Mouse (Mus musculus) neural tube, embryonic 15.5 days (tissue): ENCODE measurements around the gene Egfem1. TPM values are rescaled to one million over a fixed set of nuclear protein-coding genes. Genes with fewer than 3 reads are reported as not detected.
A peak's percentile ranks its signal among the peaks of the same experiment; 100 is the strongest.

Experiments
- ATAC-seq: fragments of 200-750 bp; cut with Nextera tagmentation; 2 replicates; pipeline ENCODE4 v1.8.0; 2017; ENCODE audit warnings: mild to moderate bottlenecking, moderate TSS enrichment, moderate library complexity; ENCODE audit not compliant: low FRiP score
- H3K27ac ChIP-seq: fragments of 300-500 bp; sonication (generic); replicated peaks from 2 replicates; pipeline ENCODE4 v1.5.1; 2015; ENCODE audit warnings: mild to moderate bottlenecking, inconsistent platforms
- H3K27me3 ChIP-seq: fragments of 300-500 bp; sonication (generic); replicated peaks from 2 replicates; pipeline ENCODE4 v1.6.1; 2015; ENCODE audit warnings: inconsistent platforms
- H3K36me3 ChIP-seq: fragments of 300-500 bp; sonication (generic); 2 replicates; pipeline ENCODE4 v1.6.1; 2015; ENCODE audit warnings: inconsistent platforms
- H3K4me1 ChIP-seq: fragments of 300-500 bp; sonication (generic); 2 replicates; pipeline ENCODE4 v1.6.1; 2015; ENCODE audit warnings: inconsistent platforms
- H3K4me2 ChIP-seq: fragments of 300-500 bp; sonication (generic); 2 replicates; pipeline ENCODE4 v1.6.1; 2015; ENCODE audit warnings: inconsistent platforms, mild to moderate bottlenecking, moderate library complexity
- H3K4me3 ChIP-seq: fragments of 300-500 bp; sonication (generic); replicated peaks from 2 replicates; pipeline ENCODE4 v1.5.1; 2015; ENCODE audit warnings: mild to moderate bottlenecking, inconsistent platforms
- H3K9ac ChIP-seq: fragments of 300-500 bp; sonication (generic); replicated peaks from 2 replicates; pipeline ENCODE4 v1.6.1; 2015; ENCODE audit warnings: mild to moderate bottlenecking, inconsistent platforms
- H3K9me3 ChIP-seq: fragments of 300-500 bp; sonication (generic); replicated peaks from 2 replicates; pipeline ENCODE4 v1.6.1; 2016; ENCODE audit warnings: inconsistent platforms
- WGBS: fragments of 180-500 bp; shearing (Covaris S2); methylation state at CpG from one replicate; pipeline ENCODE4 v1.1.7; 2015; ENCODE audit warnings: mixed read lengths; 5-methylcytosine and 5-hydroxymethylcytosine counted together
- polyA plus RNA-seq: library from polyadenylated mRNA; unstranded; fragments of >200 nt; fragmentation: Nextera tagmentation; extraction: Ambion mirVana; gene quantifications from 2 replicates; pipeline ENCODE4 v1.2.1, GENCODE M21; 2015

Egfem1 gene
- polyA plus RNA-seq, 1 experiment from 2014 or later, result 5.1 TPM

DNA sequence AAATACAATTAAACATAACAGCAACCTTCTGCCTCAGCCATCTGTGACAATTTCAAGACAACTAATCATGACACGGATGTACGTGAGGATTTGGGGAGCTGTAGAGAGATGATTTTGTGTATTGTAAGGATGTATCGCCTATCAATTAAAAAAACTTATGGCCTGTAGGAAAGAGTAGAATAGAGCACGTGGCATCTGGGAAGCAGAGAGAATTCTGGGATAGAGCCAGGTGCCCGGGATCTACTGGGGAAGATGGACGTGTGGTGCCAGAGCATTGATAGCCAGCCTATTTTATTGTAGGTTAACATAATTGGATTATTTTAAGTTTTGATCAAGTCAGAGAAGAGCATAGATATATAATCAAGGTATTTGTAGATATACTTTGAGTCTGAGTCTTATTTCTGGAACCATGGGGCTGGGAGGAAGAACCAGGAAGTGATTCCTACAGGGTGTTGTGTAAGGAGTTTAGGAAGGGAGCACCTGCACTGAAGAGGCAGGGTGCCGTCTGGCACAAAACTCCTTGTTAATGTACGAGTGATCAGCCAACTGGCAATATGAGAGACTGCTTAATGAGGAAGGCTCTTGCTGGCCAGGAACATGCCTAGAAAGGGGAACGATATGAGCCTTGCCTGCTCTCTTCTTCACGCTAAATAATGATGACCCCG, 443.6 kb downstream of the Egfem1 start:
- Histone ChIP-seq H3K36me3 (no peaks in the 10 kb centered on the region), H3K4me3 (no peak overlapping the region), H3K27me3 (no peaks in the 10 kb centered on the region), H3K27ac (no peak overlapping the region), H3K9me3 (no peaks in the 10 kb centered on the region), H3K9ac (no peak overlapping the region), H3K4me2 (no peak overlapping the region), H3K4me1 (peaks cover 2% of the 10 kb centered on the region; the same call in 1 of the 2 replicates)
- 58% methylated on average over 11 of the region's 11 CpGs for WGBS
- no peak for ATAC-seq

DNA sequence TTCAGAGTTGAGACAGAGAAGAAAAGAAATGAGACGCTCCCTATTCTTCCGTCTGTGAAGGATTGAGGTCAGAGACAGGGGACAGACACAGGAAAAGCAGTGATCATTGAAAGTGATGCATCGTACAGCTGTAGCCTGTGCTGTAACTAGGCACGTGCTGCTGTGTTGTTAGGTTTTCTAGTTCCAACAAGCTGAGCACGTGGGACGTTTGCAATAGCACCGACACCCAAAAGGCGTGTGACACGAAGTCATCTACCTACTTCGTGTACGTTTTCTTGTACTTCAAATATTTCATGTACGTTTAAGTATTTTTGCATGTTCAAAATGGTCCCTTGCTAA, 444.1 kb downstream of the Egfem1 start:
- H3K9ac ChIP-seq, result no peak overlapping the region
- no peak overlapping the region for H3K4me2 ChIP-seq
- H3K9me3 ChIP-seq, result no peaks in the 10 kb centered on the region
- H3K4me1 ChIP-seq, result peaks cover 2% of the 10 kb centered on the region; the same call in 1 of the 2 replicates
- H3K27me3 ChIP-seq, result no peaks in the 10 kb centered on the region
- 69% methylated on average over 12 of the region's 12 CpGs for WGBS
- no peak overlapping the region for H3K4me3 ChIP-seq
- no peak overlapping the region for H3K27ac ChIP-seq
- ATAC-seq, result no peak; the same call in 1 of the 2 replicates
- H3K36me3 ChIP-seq, result no peaks in the 10 kb centered on the region

DNA sequence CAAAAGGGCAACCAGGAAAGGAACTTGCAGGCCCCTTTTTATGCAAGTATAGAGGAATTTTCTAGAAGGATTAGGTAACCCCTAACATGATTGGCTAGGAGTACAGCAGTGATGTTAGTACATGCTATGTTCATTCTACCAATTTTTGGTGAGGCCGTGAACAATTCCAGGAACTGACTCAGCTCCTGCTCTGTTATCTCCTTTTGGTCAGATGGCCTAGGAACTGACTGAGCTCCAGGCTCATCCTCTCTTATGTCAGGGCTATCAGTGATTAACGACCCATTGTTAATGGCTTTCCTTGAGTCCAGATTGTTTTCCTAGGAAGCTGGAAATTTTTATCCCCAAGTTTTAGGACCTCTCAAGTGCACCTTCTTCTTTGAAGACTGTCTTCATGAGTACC, 457.4 kb downstream of the Egfem1 start:
- Histone ChIP-seq H3K36me3 (no peaks in the 10 kb centered on the region), H3K27ac (no peak overlapping the region), H3K27me3 (no peaks in the 10 kb centered on the region), H3K4me3 (no peak overlapping the region), H3K9ac (no peak overlapping the region), H3K4me2 (no peak overlapping the region), H3K9me3 (no peaks in the 10 kb centered on the region), H3K4me1 (no peaks in the 10 kb centered on the region)
- 81% methylated on average over 2 of the region's 2 CpGs for WGBS
- ATAC-seq, result no peak

DNA sequence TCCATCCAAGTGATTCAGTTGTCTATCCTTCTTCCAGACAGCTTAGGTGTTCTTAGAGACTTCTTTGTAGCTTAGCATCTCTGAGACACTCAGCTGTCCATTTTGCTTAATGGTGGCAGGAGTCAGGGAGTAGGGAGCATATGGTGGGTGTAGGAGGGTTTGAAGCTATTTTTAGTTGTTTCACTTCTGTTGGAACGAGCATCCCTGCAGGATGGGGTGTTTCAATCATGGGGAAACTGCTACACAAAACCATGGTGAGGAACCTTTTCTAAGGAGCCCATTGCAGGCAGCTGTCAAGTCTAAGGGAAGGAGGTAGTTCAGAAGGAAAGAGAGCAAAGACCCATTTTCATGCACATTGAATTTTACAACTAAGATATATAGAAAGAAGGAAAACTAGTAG, 458.1 kb downstream of the Egfem1 start:
- H3K9me3 ChIP-seq, result no peaks in the 10 kb centered on the region
- no peak overlapping the region for H3K4me3 ChIP-seq
- H3K4me2 ChIP-seq, result no peak overlapping the region
- ATAC-seq, result no peak
- H3K4me1 ChIP-seq, result no peaks in the 10 kb centered on the region
- 35% methylated on average over 1 of the region's 1 CpGs for WGBS
- no peaks in the 10 kb centered on the region for H3K36me3 ChIP-seq
- no peak overlapping the region for H3K27ac ChIP-seq
- H3K9ac ChIP-seq, result no peak overlapping the region
- H3K27me3 ChIP-seq, result no peaks in the 10 kb centered on the region

DNA sequence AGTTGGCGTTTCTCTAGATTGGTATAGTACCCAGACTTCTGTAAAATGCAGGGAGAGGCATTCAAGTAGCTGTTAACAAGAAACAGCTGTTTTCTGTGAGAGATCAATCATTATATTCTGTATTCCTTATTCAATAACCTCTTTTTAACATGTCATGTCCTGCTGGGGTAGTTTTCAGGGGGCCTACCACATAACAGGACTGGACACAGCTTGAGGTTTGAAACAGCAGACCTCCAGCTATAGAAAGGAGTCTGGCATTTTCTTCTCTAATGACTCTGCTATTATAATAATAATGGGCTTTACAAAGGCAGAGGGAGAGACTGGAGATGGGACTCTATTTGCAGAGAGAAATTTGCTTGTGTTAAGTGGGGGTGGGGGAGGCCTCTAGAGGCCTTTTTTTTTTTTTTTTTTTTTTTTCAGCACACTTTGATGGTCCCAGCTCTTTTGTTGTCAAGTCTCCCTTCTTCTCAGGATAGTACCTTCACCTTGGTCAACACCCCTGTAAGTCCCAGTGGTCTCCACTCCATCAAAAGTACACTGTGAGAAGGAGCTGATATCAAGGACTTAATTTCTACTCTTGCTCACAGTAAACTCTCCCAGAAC, 459.8 kb downstream of the Egfem1 start:
- H3K27ac ChIP-seq, result no peak overlapping the region
- no peak overlapping the region for H3K4me2 ChIP-seq
- no peaks in the 10 kb centered on the region for H3K4me1 ChIP-seq
- H3K9me3 ChIP-seq, result no peaks in the 10 kb centered on the region
- no peaks in the 10 kb centered on the region for H3K27me3 ChIP-seq
- no peak overlapping the region for H3K9ac ChIP-seq
- no peak overlapping the region for H3K4me3 ChIP-seq
- WGBS, result 24% methylated on average over 1 of the region's 1 CpGs
- no peaks in the 10 kb centered on the region for H3K36me3 ChIP-seq
- no peak for ATAC-seq

DNA sequence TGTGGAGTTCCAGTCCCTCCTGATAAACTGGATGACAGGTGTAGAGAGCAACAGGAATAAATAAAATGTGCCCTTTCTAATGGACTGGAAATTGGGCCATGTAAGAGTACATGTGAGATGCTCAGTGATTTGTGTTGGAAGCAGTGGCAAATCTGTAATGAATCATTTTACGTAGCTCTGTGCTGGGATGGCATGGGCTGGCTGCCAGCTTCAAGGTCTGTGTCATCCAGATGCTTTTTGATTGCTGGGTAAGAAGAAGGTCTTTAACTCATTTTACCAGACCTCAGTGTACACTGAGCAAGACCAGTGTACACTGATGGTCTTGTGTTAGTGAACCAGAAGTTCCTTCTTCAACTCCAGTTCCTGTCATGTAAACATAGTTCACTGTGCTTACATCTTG, 462.2 kb downstream of the Egfem1 start:
- no peaks in the 10 kb centered on the region for H3K9me3 ChIP-seq
- no peaks in the 10 kb centered on the region for H3K36me3 ChIP-seq
- H3K4me3 ChIP-seq, result no peak overlapping the region
- 59% methylated on average over 1 of the region's 1 CpGs for WGBS
- H3K9ac ChIP-seq, result no peak overlapping the region
- no peak for ATAC-seq
- H3K4me2 ChIP-seq, result no peak overlapping the region
- no peak overlapping the region for H3K27ac ChIP-seq
- H3K27me3 ChIP-seq, result no peaks in the 10 kb centered on the region
- H3K4me1 ChIP-seq, result no peaks in the 10 kb centered on the region

DNA sequence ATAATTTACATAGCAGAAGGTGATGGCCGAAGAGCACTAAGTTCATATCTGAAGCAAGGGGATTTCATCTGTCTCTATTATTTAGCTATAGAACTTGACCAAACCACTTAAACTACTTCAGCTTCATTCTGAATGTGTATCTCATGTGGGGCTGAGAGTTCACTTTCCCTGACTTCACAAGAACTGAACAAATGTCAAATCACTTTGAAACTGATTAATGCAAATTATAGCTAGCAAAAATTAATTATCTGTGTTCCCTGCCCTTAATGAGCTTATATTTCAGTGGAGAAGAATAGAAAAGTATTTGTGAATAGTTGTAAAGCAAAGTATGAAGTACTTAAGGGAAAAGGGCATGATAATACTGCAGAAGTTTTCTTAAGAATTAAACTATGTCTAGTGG, 481.3 kb downstream of the Egfem1 start:
- Histone ChIP-seq H3K4me3 (no peak overlapping the region), H3K9me3 (no peaks in the 10 kb centered on the region)
- 98% methylated on average over 1 of the region's 1 CpGs for WGBS

DNA sequence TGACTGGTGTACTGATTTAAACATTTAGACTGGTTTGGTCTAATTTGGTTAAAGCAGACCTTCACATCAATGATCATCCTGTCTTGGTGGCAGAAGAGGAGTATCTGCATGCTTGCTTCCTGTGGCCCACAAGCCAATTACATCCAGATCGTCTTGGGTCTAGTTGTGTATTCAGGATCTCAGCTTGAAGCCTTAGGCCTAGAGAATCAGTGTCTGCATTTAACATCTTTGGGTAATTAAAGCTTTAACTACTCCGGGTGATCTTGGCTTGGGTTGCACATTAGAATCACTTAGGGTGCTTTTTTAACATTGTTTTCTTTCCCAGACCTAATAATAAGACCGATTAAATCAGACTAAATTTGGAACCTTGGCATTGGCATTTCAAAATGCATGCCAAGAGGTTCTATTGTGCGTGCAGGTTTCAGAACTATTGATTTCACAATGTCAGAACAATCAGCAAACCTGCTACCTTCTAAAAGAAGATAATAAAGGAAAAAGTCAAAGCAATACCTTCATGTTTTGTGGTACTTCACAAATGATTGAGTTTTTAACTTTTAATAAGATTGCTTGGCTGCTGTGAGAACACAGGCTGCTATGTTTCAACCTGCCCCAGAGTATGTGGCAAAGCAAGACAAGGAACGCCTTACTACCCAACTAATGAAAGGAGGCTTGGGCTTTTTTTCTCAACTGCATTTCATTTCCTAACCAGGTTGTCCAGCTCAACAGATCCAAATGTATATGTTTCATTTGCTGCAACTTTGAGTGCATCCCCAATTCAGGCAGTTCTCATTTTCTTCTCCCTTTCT, 496.4 kb downstream of the Egfem1 start:
- H3K4me2 ChIP-seq, result no peak overlapping the region
- ATAC-seq, result peak; percentile 35; the same call in 1 of the 2 replicates
- H3K9me3 ChIP-seq, result no peaks in the 10 kb centered on the region
- H3K27ac ChIP-seq, result no peak overlapping the region
- H3K9ac ChIP-seq, result no peak overlapping the region
- H3K27me3 ChIP-seq, result no peaks in the 10 kb centered on the region
- H3K4me1 ChIP-seq, result peaks cover 7% of the 10 kb centered on the region; the same call in 1 of the 2 replicates
- no peak overlapping the region for H3K4me3 ChIP-seq
- no peaks in the 10 kb centered on the region for H3K36me3 ChIP-seq
- 39% methylated on average over 5 of the region's 5 CpGs for WGBS

More for the DNA sequence above, 481.3 kb downstream of the Egfem1 start:
- no peaks in the 10 kb centered on the region for H3K4me1 ChIP-seq
- H3K27me3 ChIP-seq, result no peaks in the 10 kb centered on the region
- no peak overlapping the region for H3K9ac ChIP-seq
- H3K36me3 ChIP-seq, result no peaks in the 10 kb centered on the region
- ATAC-seq, result no peak
- H3K27ac ChIP-seq, result no peak overlapping the region
- no peak overlapping the region for H3K4me2 ChIP-seq

DNA sequence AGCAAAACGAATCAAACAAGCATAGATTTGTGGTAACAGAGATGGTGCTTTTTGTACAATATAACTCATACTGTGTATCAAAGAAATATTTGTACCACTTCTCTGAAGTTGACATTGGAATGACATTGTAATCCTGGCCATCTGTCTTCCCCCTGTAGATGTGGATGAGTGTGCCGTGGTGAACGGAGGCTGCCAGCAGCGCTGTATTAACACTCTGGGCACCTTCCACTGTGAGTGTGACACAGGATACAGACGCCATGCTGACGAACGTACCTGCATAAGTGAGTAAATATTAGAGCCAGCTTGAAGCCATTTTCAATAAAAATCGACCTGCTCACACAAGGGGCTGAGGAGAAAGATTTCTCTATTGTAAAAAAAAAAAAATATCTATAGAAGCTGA, 500.9 kb downstream of the Egfem1 start:
- WGBS, result 59% methylated on average over 8 of the region's 8 CpGs
- Histone ChIP-seq H3K4me2 (no peak overlapping the region), H3K36me3 (no peaks in the 10 kb centered on the region), H3K4me3 (no peak overlapping the region), H3K27ac (no peak overlapping the region), H3K9me3 (no peaks in the 10 kb centered on the region), H3K4me1 (peaks cover 7% of the 10 kb centered on the region; the same call in 1 of the 2 replicates), H3K27me3 (no peaks in the 10 kb centered on the region), H3K9ac (no peak overlapping the region)
- no peak for ATAC-seq

DNA sequence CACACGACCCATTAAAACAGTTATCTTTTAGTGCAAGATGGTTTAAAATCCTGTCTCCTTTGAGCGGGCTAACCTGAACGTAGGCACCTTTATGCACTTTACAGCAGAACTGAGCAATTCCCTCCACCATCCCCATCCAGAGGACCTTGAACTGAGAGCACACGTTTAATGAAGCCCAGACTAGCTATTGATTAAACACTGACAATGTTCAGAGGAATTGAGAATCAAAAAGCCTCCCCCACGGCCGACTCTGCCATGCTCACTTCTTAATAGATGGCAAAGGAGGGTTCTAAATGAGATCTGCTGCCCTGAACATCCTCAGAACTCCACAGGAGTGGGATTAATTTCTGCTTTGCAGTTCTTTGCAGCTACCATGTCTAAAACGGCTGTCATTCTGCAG, 520.3 kb downstream of the Egfem1 start:
- Histone ChIP-seq H3K36me3 (no peaks in the 10 kb centered on the region), H3K4me3 (no peak overlapping the region), H3K9ac (no peak overlapping the region), H3K27ac (no peak overlapping the region), H3K4me2 (no peak overlapping the region), H3K9me3 (no peaks in the 10 kb centered on the region), H3K27me3 (no peaks in the 10 kb centered on the region), H3K4me1 (no peaks in the 10 kb centered on the region)
- ATAC-seq, result no peak
- 70% methylated on average over 7 of the region's 7 CpGs for WGBS

DNA sequence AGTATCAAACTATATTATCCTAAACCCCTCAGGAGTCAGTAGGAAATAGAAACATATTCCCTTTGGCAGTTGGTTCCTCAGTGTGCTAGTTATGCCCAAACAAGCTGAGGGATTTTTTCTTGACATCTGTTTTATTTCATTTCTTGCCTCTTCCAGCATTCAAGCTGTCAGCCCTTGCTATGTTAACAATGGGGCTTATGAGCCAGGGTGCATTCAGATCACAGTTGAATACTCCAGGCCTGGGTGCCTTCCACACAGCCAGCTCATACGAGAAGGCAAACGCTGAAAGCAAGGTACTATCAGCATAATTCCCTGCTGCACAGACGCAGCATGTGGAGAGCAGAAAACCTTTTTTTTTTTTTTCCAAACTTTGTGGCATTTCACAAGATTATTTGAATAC, 526.9 kb downstream of the Egfem1 start:
- 47% methylated on average over 3 of the region's 3 CpGs for WGBS
- Histone ChIP-seq H3K4me3 (no peak overlapping the region), H3K27ac (no peak overlapping the region), H3K4me1 (no peaks in the 10 kb centered on the region), H3K9ac (no peak overlapping the region), H3K4me2 (no peak overlapping the region), H3K27me3 (no peaks in the 10 kb centered on the region), H3K9me3 (no peaks in the 10 kb centered on the region), H3K36me3 (no peaks in the 10 kb centered on the region)
- ATAC-seq, result no peak

DNA sequence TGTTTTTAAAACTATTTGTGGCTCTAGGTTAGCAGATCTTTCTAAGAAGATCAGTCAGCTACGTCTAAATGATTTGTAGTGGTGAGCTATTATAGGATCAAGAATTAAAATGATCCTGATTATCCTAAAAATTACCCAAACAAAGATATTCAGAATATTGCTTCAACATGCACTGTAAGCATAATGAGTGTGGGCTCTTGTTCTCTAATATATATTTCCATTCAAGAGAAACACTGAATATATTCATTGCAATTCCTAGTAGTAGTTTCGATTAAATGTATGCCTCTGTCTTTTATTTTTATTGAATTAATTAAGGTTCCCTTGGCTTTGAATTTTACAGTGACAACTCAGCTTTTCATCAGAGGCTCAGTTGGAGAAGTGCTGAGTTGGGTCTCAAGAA, 527.4 kb downstream of the Egfem1 start:
- Histone ChIP-seq H3K27me3 (no peaks in the 10 kb centered on the region), H3K36me3 (no peaks in the 10 kb centered on the region), H3K9me3 (no peaks in the 10 kb centered on the region), H3K4me3 (no peak overlapping the region), H3K4me2 (no peak overlapping the region), H3K4me1 (no peaks in the 10 kb centered on the region), H3K27ac (no peak overlapping the region), H3K9ac (no peak overlapping the region)
- ATAC-seq, result no peak
- WGBS, result 78% methylated on average over 2 of the region's 2 CpGs
